Mouse (Mus musculus): Measurements from ENCODE around the gene Ms4a3. TPM values are rescaled to one million over a fixed set of nuclear protein-coding genes. Genes with fewer than 3 reads are reported as not detected.
A peak's percentile ranks its signal among the peaks of the same experiment; 100 is the strongest.

The Ms4a3 gene
- total RNA-seq, 2 experiments from 2014 or later: 1,013 to 1,135 TPM

DNA sequence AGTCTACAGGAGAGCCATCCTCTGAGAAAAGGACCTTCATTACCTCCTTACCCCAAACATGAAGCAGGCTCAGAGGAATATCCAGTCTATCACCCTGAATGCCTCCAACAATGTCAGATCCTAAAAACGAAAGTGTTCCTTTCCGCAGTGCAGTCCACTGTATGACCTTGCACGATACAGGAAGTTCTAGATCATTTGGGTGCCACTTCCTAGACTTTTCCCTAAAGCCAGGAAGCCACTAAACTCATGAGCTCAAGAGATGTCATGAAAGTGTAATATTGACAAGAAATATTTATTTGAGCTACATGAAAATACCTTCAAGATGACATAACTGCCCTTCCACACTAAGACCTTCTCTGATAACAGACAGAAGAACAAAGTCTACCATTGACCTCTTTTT is 39.3 kb downstream of the Ms4a3 start:
- ATAC-seq (replicated peaks; ENCODE audit: poor library complexity, severe bottlenecking): no peak

GRCm38 (mm10) chr19:11589891-11590449 is 50.7 kb downstream of the Ms4a3 start:
- no peak for ATAC-seq (replicated peaks; ENCODE audit: poor library complexity, severe bottlenecking)

GRCm38 (mm10) chr19:11589205-11589604 is 51.4 kb downstream of the Ms4a3 start:
- peak; percentile 96 for ATAC-seq (replicated peaks; ENCODE audit: poor library complexity, severe bottlenecking)

Other genes with a start within 250 kb of the Ms4a3 start
- gene Ms4a4c, start 236.1 kb downstream of the Ms4a3 start, total RNA-seq (2014; fragmentation: Nextera tagmentation): 11.5 and 20.2 TPM in 2 replicates
- gene Ms4a4c, start 236.1 kb downstream of the Ms4a3 start, total RNA-seq (2017): 13.5 and 19.6 TPM in 2 replicates
- gene Ms4a4b, start 197.3 kb downstream of the Ms4a3 start, total RNA-seq (2014; fragmentation: Nextera tagmentation): 2.2 and 2.3 TPM in 2 replicates
- gene Ms4a4b, start 197.3 kb downstream of the Ms4a3 start, total RNA-seq (2017): 0.10 and 2.6 TPM in 2 replicates
- gene Ms4a6c, start 171.5 kb downstream of the Ms4a3 start, total RNA-seq (2014; fragmentation: Nextera tagmentation): 271 and 272 TPM in 2 replicates
- 201 and 211 TPM in 2 replicates for gene Ms4a6c, start 171.5 kb downstream of the Ms4a3 start, total RNA-seq (2017)
- gene Gm8369, start 154.9 kb downstream of the Ms4a3 start, total RNA-seq (2014; fragmentation: Nextera tagmentation): 4.9 and 9.0 TPM in 2 replicates
- gene Gm8369, start 154.9 kb downstream of the Ms4a3 start, total RNA-seq (2017): 1.4 and 2.0 TPM in 2 replicates
- gene Ms4a6b, start 124.3 kb downstream of the Ms4a3 start, total RNA-seq (2014; fragmentation: Nextera tagmentation): 39.1 and 44.2 TPM in 2 replicates
- gene Ms4a6b, start 124.3 kb downstream of the Ms4a3 start, total RNA-seq (2017): 28.3 and 30.5 TPM in 2 replicates
- not detected in 2 replicates for gene Ms4a4d, start 104.0 kb downstream of the Ms4a3 start, total RNA-seq (2014; fragmentation: Nextera tagmentation)
- gene Ms4a4d, start 104.0 kb downstream of the Ms4a3 start, total RNA-seq (2017): not detected in 2 replicates
- 3.6 and 6.2 TPM in 2 replicates for gene Ms4a6d, start 36.0 kb downstream of the Ms4a3 start, total RNA-seq (2014; fragmentation: Nextera tagmentation)
- gene Ms4a6d, start 36.0 kb downstream of the Ms4a3 start, total RNA-seq (2017): 2.4 and 2.7 TPM in 2 replicates
- gene Ms4a2, start 17.1 kb downstream of the Ms4a3 start, total RNA-seq (2014; fragmentation: Nextera tagmentation): 21.5 and 44.3 TPM in 2 replicates
- 35.0 and 40.7 TPM in 2 replicates for gene Ms4a2, start 17.1 kb downstream of the Ms4a3 start, total RNA-seq (2017)
- gene Oosp2, start 19.7 kb upstream of the Ms4a3 start, total RNA-seq (2014; fragmentation: Nextera tagmentation): 5.0 TPM in 1 of 2 replicates, not detected in the other
- 1.3 TPM in 1 of 2 replicates, not detected in the other for gene Oosp2, start 19.7 kb upstream of the Ms4a3 start, total RNA-seq (2017)
- 4.7 and 15.8 TPM in 2 replicates for gene Oosp1, start 50.3 kb upstream of the Ms4a3 start, total RNA-seq (2014; fragmentation: Nextera tagmentation)
- 5.1 and 11.9 TPM in 2 replicates for gene Oosp1, start 50.3 kb upstream of the Ms4a3 start, total RNA-seq (2017)
- not detected in 2 replicates for gene Oosp3, start 56.2 kb upstream of the Ms4a3 start, total RNA-seq (2014; fragmentation: Nextera tagmentation)
- gene Oosp3, start 56.2 kb upstream of the Ms4a3 start, total RNA-seq (2017): not detected in 2 replicates
- not detected in 2 replicates for gene Gif, start 106.7 kb upstream of the Ms4a3 start, total RNA-seq (2014; fragmentation: Nextera tagmentation)
- not detected in 2 replicates for gene Gif, start 106.7 kb upstream of the Ms4a3 start, total RNA-seq (2017)
- gene Mrpl16, start 129.5 kb upstream of the Ms4a3 start, total RNA-seq (2014; fragmentation: Nextera tagmentation): 76.7 and 90.4 TPM in 2 replicates
- gene Mrpl16, start 129.5 kb upstream of the Ms4a3 start, total RNA-seq (2017): 103 and 113 TPM in 2 replicates
- 11.3 and 12.2 TPM in 2 replicates for gene Stx3, start 178.6 kb upstream of the Ms4a3 start, total RNA-seq (2014; fragmentation: Nextera tagmentation)
- 7.9 and 12.1 TPM in 2 replicates for gene Stx3, start 178.6 kb upstream of the Ms4a3 start, total RNA-seq (2017)
- not detected in 2 replicates for gene Olfr1417, start 198.4 kb upstream of the Ms4a3 start, total RNA-seq (2014; fragmentation: Nextera tagmentation)
- not detected in 2 replicates for gene Olfr1417, start 198.4 kb upstream of the Ms4a3 start, total RNA-seq (2017)
- not detected in 2 replicates for gene Olfr1418, start 220.2 kb upstream of the Ms4a3 start, total RNA-seq (2014; fragmentation: Nextera tagmentation)
- not detected in 2 replicates for gene Olfr1418, start 220.2 kb upstream of the Ms4a3 start, total RNA-seq (2017)
- gene Olfr1419, start 234.3 kb upstream of the Ms4a3 start, total RNA-seq (2014; fragmentation: Nextera tagmentation): not detected in 2 replicates
- gene Olfr1419, start 234.3 kb upstream of the Ms4a3 start, total RNA-seq (2017): not detected in 2 replicates
- gene Olfr1420, start 245.7 kb upstream of the Ms4a3 start, total RNA-seq (2014; fragmentation: Nextera tagmentation): not detected in 2 replicates
- gene Olfr1420, start 245.7 kb upstream of the Ms4a3 start, total RNA-seq (2017): not detected in 2 replicates